Mouse (Mus musculus): ENCODE data around the gene Sstr2.

GRCm38 (mm10) chr11:113648152-113648551 is 29.0 kb downstream of the Sstr2 start:
- TF ChIP-seq TAL1 (IDR thresholded peaks at IDR 0.05; ENCODE audit: low read length) = no peak
- TF ChIP-seq GATA1 (IDR thresholded peaks at IDR 0.05; ENCODE audit: low read length) = no peak

All from erythroblast, embryonic 14.5 days (primary cell).